Mouse (Mus musculus) stomach, embryonic 14.5 days (tissue): Measurements from ENCODE around the gene Txndc8. TPM values are rescaled to one million over a fixed set of nuclear protein-coding genes. Genes with fewer than 3 reads are reported as not detected.

ENCODE experiments used
- ATAC-seq: fragments of 200-750 bp; cut with Nextera tagmentation; 2 replicates; pipeline ENCODE4 v1.8.0; 2017; ENCODE audit warnings: low read depth, moderate TSS enrichment; ENCODE audit not compliant: insufficient number of reproducible peaks, insufficient read depth, low FRiP score
- H3K27ac ChIP-seq: fragments of 300-500 bp; sonication (generic); 2 replicates; pipeline ENCODE4 v1.5.1; 2014; ENCODE audit warnings: mild to moderate bottlenecking, low read length, moderate library complexity, mixed read lengths
- H3K27me3 ChIP-seq: fragments of 300-500 bp; sonication (generic); 2 replicates; pipeline ENCODE4 v1.6.1; 2014; ENCODE audit warnings: low read length, control low read depth, mixed read lengths; ENCODE audit not compliant: control insufficient read depth, insufficient read depth
- H3K36me3 ChIP-seq: fragments of 300-500 bp; sonication (generic); 2 replicates; pipeline ENCODE4 v1.6.1; 2014; ENCODE audit warnings: mild to moderate bottlenecking, control low read depth, low read length, moderate library complexity, mixed read lengths; ENCODE audit not compliant: control insufficient read depth, insufficient read depth
- H3K4me1 ChIP-seq: fragments of 300-500 bp; sonication (generic); 2 replicates; pipeline ENCODE4 v1.6.1; 2014; ENCODE audit warnings: low read length, control low read depth, mixed read lengths; ENCODE audit not compliant: control insufficient read depth, insufficient read depth
- H3K4me2 ChIP-seq: fragments of 300-500 bp; sonication (generic); replicated peaks from 2 replicates; pipeline ENCODE4 v1.6.1; 2014; ENCODE audit warnings: low read depth, low read length, control low read depth
- H3K4me3 ChIP-seq: fragments of 300-500 bp; sonication (generic); 2 replicates; pipeline ENCODE4 v1.5.1; 2014; ENCODE audit warnings: low read depth, low read length, control low read depth
- H3K9ac ChIP-seq: fragments of 300-500 bp; sonication (generic); replicated peaks from 2 replicates; pipeline ENCODE4 v1.6.1; 2014; ENCODE audit warnings: low read depth, mild to moderate bottlenecking, control low read depth, low read length, moderate library complexity, mixed read lengths
- H3K9me3 ChIP-seq: fragments of 300-500 bp; sonication (generic); 2 replicates; pipeline ENCODE4 v1.6.1; 2016; ENCODE audit warnings: low read depth, low read length, control low read depth; ENCODE audit not compliant: control insufficient read depth
- WGBS: fragments of 180-500 bp; shearing (Covaris S2); extraction: QIAGEN DNeasy Blood & Tissue Kit; methylation state at CpG from one replicate; pipeline ENCODE4 v1.1.7; 2014; 5-methylcytosine and 5-hydroxymethylcytosine counted together
- polyA plus RNA-seq: library from polyadenylated mRNA; unstranded; fragments of >200 nt; fragmentation: Nextera tagmentation; extraction: Ambion mirVana; gene quantifications from 2 replicates; pipeline ENCODE4 v1.2.1, GENCODE M21; 2014

Gene Txndc8
- polyA plus RNA-seq, 1 experiment from 2014 or later = not detected

- Histone ChIP-seq H3K27ac (no peak overlapping the region; the same call in 1 of the 2 replicates), H3K4me1 (peaks cover 20% of the 10 kb centered on the region; the same call in 1 of the 2 replicates), H3K9me3 (no peaks in the 10 kb centered on the region), H3K36me3 (peaks cover 26% of the 10 kb centered on the region), H3K9ac (no peak overlapping the region), H3K4me2 (peak overlapping the region; percentile 39), H3K4me3 (peak overlapping the region; percentile 63), H3K27me3 (no peaks in the 10 kb centered on the region)
- WGBS = 55% methylated on average over 6 of the region's 6 CpGs
- no peak for ATAC-seq
These were observed 54.3 kb downstream of the Txndc8 start for GRCm38 (mm10) chr4:57954580-57954979.

GRCm38 (mm10) chr4:57953796-57954195, 55.1 kb downstream of the Txndc8 start:
- Histone ChIP-seq H3K27ac (no peak overlapping the region), H3K27me3 (no peaks in the 10 kb centered on the region), H3K36me3 (peaks cover 34% of the 10 kb centered on the region), H3K4me1 (peaks cover 20% of the 10 kb centered on the region; the same call in 1 of the 2 replicates), H3K4me2 (no peak overlapping the region), H3K9me3 (no peaks in the 10 kb centered on the region), H3K4me3 (no peak overlapping the region), H3K9ac (no peak overlapping the region)
- no peak for ATAC-seq
- WGBS = 95% methylated on average over 7 of the region's 7 CpGs

DNA sequence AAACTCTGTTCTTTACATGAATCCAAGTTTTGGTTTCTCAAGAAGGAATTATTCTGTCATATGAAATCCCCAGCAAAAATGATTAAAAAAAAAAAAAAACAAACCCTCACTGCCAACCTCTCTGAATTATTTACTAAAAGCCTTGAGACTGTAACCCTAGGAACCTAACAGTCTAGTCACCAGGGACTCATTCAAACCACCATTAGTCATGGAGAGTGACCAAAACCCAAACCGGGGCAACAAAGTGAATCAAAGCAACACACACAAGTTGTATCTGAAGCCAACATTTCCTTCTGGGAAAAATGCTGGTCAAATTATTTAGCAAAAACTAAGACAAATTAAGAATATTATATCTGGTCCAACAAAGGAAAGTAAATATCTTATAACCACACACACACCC, 56.0 kb downstream of the Txndc8 start:
- H3K27ac ChIP-seq = no peak overlapping the region
- no peak overlapping the region for H3K4me2 ChIP-seq
- no peak for ATAC-seq
- no peak overlapping the region for H3K4me3 ChIP-seq
- H3K36me3 ChIP-seq = peaks cover 43% of the 10 kb centered on the region
- no peaks in the 10 kb centered on the region for H3K27me3 ChIP-seq
- no peak overlapping the region for H3K9ac ChIP-seq
- peaks cover 20% of the 10 kb centered on the region; the same call in 1 of the 2 replicates for H3K4me1 ChIP-seq
- WGBS = 89% methylated on average over 1 of the region's 1 CpGs
- H3K9me3 ChIP-seq = no peaks in the 10 kb centered on the region

DNA sequence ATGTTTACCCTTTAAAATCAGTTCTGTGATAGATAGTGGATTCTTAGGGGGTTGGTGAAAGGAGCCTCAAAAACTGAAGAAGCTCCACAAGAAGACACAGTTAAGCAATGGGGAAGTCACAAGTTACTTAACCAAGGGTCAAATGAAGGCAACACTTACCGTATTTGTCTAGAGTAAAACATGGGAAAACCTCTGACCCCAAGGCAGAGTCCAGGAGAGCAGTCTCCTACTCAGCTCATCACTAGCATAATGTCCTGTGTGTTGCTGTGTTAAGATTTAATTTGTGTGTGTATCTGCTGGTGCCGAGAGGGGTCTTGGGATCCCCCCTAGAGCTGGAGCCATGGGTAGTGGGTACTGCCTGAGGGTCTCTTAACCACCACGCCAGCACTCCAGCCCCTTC, 56.5 kb downstream of the Txndc8 start:
- no peaks in the 10 kb centered on the region for H3K9me3 ChIP-seq
- H3K4me2 ChIP-seq = no peak overlapping the region
- H3K27ac ChIP-seq = no peak overlapping the region
- no peaks in the 10 kb centered on the region for H3K27me3 ChIP-seq
- WGBS = 86% methylated on average over 3 of the region's 3 CpGs
- peaks cover 19% of the 10 kb centered on the region; the same call in 1 of the 2 replicates for H3K4me1 ChIP-seq
- no peak for ATAC-seq
- no peak overlapping the region for H3K9ac ChIP-seq
- no peak overlapping the region for H3K4me3 ChIP-seq
- peaks cover 48% of the 10 kb centered on the region for H3K36me3 ChIP-seq

- Histone ChIP-seq H3K27me3 (no peaks in the 10 kb centered on the region), H3K4me1 (peaks cover 16% of the 10 kb centered on the region; the same call in 1 of the 2 replicates), H3K9me3 (no peaks in the 10 kb centered on the region), H3K27ac (no peak overlapping the region), H3K4me2 (no peak overlapping the region), H3K9ac (no peak overlapping the region), H3K4me3 (no peak overlapping the region), H3K36me3 (peaks cover 56% of the 10 kb centered on the region)
- 94% methylated on average over 6 of the region's 6 CpGs for WGBS
- no peak for ATAC-seq
These were observed 59.1 kb downstream of the Txndc8 start for GRCm38 (mm10) chr4:57949866-57950265.

- Histone ChIP-seq H3K36me3 (peaks cover 66% of the 10 kb centered on the region), H3K27me3 (no peaks in the 10 kb centered on the region), H3K4me2 (no peak overlapping the region), H3K9ac (no peak overlapping the region), H3K27ac (no peak overlapping the region), H3K4me3 (no peak overlapping the region), H3K9me3 (no peaks in the 10 kb centered on the region), H3K4me1 (0 out of 2 replicates have a peak, but pooled peaks cover 3% of the 10 kb centered on the region)
- WGBS = 93% methylated on average over 4 of the region's 4 CpGs
- no peak for ATAC-seq
These were observed 61.4 kb downstream of the Txndc8 start for GRCm38 (mm10) chr4:57947476-57947875.

GRCm38 (mm10) chr4:57947036-57947435, 61.9 kb downstream of the Txndc8 start:
- Histone ChIP-seq H3K4me2 (no peak overlapping the region), H3K4me3 (no peak overlapping the region), H3K27me3 (no peaks in the 10 kb centered on the region), H3K9ac (no peak overlapping the region), H3K27ac (no peak overlapping the region), H3K36me3 (peaks cover 64% of the 10 kb centered on the region), H3K4me1 (0 out of 2 replicates have a peak, but pooled peaks cover 3% of the 10 kb centered on the region), H3K9me3 (no peaks in the 10 kb centered on the region)
- ATAC-seq = no peak
- WGBS = 71% methylated on average over 10 of the region's 10 CpGs

GRCm38 (mm10) chr4:57942892-57943291, 66.0 kb downstream of the Txndc8 start:
- H3K4me1 ChIP-seq = 0 out of 2 replicates have a peak, but pooled peaks cover 3% of the 10 kb centered on the region
- H3K4me2 ChIP-seq = no peak overlapping the region
- no peak for ATAC-seq
- H3K9ac ChIP-seq = no peak overlapping the region
- no peaks in the 10 kb centered on the region for H3K9me3 ChIP-seq
- H3K27ac ChIP-seq = no peak overlapping the region
- H3K4me3 ChIP-seq = no peak overlapping the region
- H3K27me3 ChIP-seq = no peaks in the 10 kb centered on the region
- peaks cover 24% of the 10 kb centered on the region for H3K36me3 ChIP-seq
- WGBS = 89% methylated on average over 2 of the region's 2 CpGs

GRCm38 (mm10) chr4:57940631-57941030, 68.3 kb downstream of the Txndc8 start:
- no peak for ATAC-seq
- Histone ChIP-seq H3K9ac (no peak overlapping the region), H3K4me2 (no peak overlapping the region), H3K27me3 (no peaks in the 10 kb centered on the region), H3K27ac (no peak overlapping the region), H3K36me3 (peaks cover 18% of the 10 kb centered on the region; the same call in 1 of the 2 replicates), H3K4me3 (no peak overlapping the region), H3K9me3 (no peaks in the 10 kb centered on the region), H3K4me1 (no peaks in the 10 kb centered on the region)
- WGBS = 72% methylated on average over 4 of the region's 4 CpGs
